Mouse (Mus musculus): ENCODE measurements around the gene Lrrc75a. TPM values are rescaled to one million over a fixed set of nuclear protein-coding genes. Genes with fewer than 3 reads are reported as not detected.

Gene Lrrc75a
- polyA plus RNA-seq, 1 experiment = 6.4 TPM

- H3K9me3 ChIP-seq (replicated peaks; ENCODE audit: control insufficient read depth, insufficient read depth, low read length, poor library complexity, severe bottlenecking) = no peaks in the 10 kb centered on the region
- 0 out of 2 replicates have a peak within 1 kb of the TSS, but pooled peaks have one; percentile 20 for H3K9ac ChIP-seq (ENCODE audit: low read depth, poor library complexity, severe bottlenecking)
- no peaks in the 10 kb centered on the region for H3K27me3 ChIP-seq (ENCODE audit: control insufficient read depth, insufficient read depth, low read length, poor library complexity, severe bottlenecking)
- H3K4me1 ChIP-seq (ENCODE audit: control insufficient read depth, insufficient read depth, low read length) = peaks cover 3% of the 10 kb centered on the region
- H3K4me3 ChIP-seq (ENCODE audit: low read depth, low read length) = no peak within 1 kb of the TSS
- no peaks in the 10 kb centered on the region for H3K36me3 ChIP-seq (ENCODE audit: control insufficient read depth, insufficient read depth, low read length, poor library complexity, severe bottlenecking)
- no peak within 1 kb of the TSS for H3K27ac ChIP-seq (ENCODE audit: insufficient read depth, low read length)
- TF ChIP-seq EP300 (IDR thresholded peaks at IDR 0.05; ENCODE audit: insufficient read depth, low read depth, low read length) (no peak), POLR2A (IDR thresholded peaks at IDR 0.05; ENCODE audit: insufficient read depth, low read length) (no peak), CTCF (IDR thresholded peaks at IDR 0.05; ENCODE audit: low read depth, low read length) (no peak)
These were observed 74.2 kb downstream of the Lrrc75a start, which contains the start of gene Trpv2 for GRCm38 (mm10) chr11:62573959-62574702. Trpv2 (plus strand) TSS chr11:62574486.

- Histone ChIP-seq H3K27me3 (ENCODE audit: control insufficient read depth, insufficient read depth, low read length, poor library complexity, severe bottlenecking) (no peaks in the 10 kb centered on the region), H3K4me3 (ENCODE audit: low read depth, low read length) (no peak overlapping the region), H3K36me3 (ENCODE audit: control insufficient read depth, insufficient read depth, low read length, poor library complexity, severe bottlenecking) (no peaks in the 10 kb centered on the region), H3K4me1 (ENCODE audit: control insufficient read depth, insufficient read depth, low read length) (peaks cover 3% of the 10 kb centered on the region), H3K9ac (ENCODE audit: low read depth, poor library complexity, severe bottlenecking) (no peak overlapping the region), H3K9me3 (replicated peaks; ENCODE audit: control insufficient read depth, insufficient read depth, low read length, poor library complexity, severe bottlenecking) (no peaks in the 10 kb centered on the region), H3K27ac (ENCODE audit: insufficient read depth, low read length) (no peak overlapping the region)
- no peak for TF ChIP-seq POLR2A (IDR thresholded peaks at IDR 0.05; ENCODE audit: insufficient read depth, low read length)
- no peak for TF ChIP-seq CTCF (IDR thresholded peaks at IDR 0.05; ENCODE audit: low read depth, low read length)
- no peak for TF ChIP-seq EP300 (IDR thresholded peaks at IDR 0.05; ENCODE audit: insufficient read depth, low read depth, low read length)
These were observed 80.0 kb downstream of the Lrrc75a start for GRCm38 (mm10) chr11:62568300-62568699.

- Histone ChIP-seq H3K4me3 (ENCODE audit: low read depth, low read length) (no peak overlapping the region), H3K27ac (ENCODE audit: insufficient read depth, low read length) (no peak overlapping the region), H3K9me3 (replicated peaks; ENCODE audit: control insufficient read depth, insufficient read depth, low read length, poor library complexity, severe bottlenecking) (no peaks in the 10 kb centered on the region), H3K4me1 (ENCODE audit: control insufficient read depth, insufficient read depth, low read length) (peaks cover 3% of the 10 kb centered on the region), H3K27me3 (ENCODE audit: control insufficient read depth, insufficient read depth, low read length, poor library complexity, severe bottlenecking) (no peaks in the 10 kb centered on the region), H3K36me3 (ENCODE audit: control insufficient read depth, insufficient read depth, low read length, poor library complexity, severe bottlenecking) (no peaks in the 10 kb centered on the region), H3K9ac (ENCODE audit: low read depth, poor library complexity, severe bottlenecking) (no peak overlapping the region)
- TF ChIP-seq CTCF (IDR thresholded peaks at IDR 0.05; ENCODE audit: low read depth, low read length) = no peak
These were observed 82.1 kb downstream of the Lrrc75a start for GRCm38 (mm10) chr11:62566211-62566610.

GRCm38 (mm10) chr11:62565747-62566146, 82.6 kb downstream of the Lrrc75a start:
- Histone ChIP-seq H3K9ac (ENCODE audit: low read depth, poor library complexity, severe bottlenecking) (no peak overlapping the region), H3K36me3 (ENCODE audit: control insufficient read depth, insufficient read depth, low read length, poor library complexity, severe bottlenecking) (no peaks in the 10 kb centered on the region), H3K27ac (ENCODE audit: insufficient read depth, low read length) (no peak overlapping the region), H3K4me3 (ENCODE audit: low read depth, low read length) (no peak overlapping the region), H3K4me1 (ENCODE audit: control insufficient read depth, insufficient read depth, low read length) (peaks cover 3% of the 10 kb centered on the region), H3K27me3 (ENCODE audit: control insufficient read depth, insufficient read depth, low read length, poor library complexity, severe bottlenecking) (no peaks in the 10 kb centered on the region), H3K9me3 (replicated peaks; ENCODE audit: control insufficient read depth, insufficient read depth, low read length, poor library complexity, severe bottlenecking) (no peaks in the 10 kb centered on the region)
- TF ChIP-seq CTCF (IDR thresholded peaks at IDR 0.05; ENCODE audit: low read depth, low read length) (no peak), EP300 (IDR thresholded peaks at IDR 0.05; ENCODE audit: insufficient read depth, low read depth, low read length) (no peak), POLR2A (IDR thresholded peaks at IDR 0.05; ENCODE audit: insufficient read depth, low read length) (no peak)

- Histone ChIP-seq H3K27me3 (ENCODE audit: control insufficient read depth, insufficient read depth, low read length, poor library complexity, severe bottlenecking) (no peaks in the 10 kb centered on the region), H3K9me3 (replicated peaks; ENCODE audit: control insufficient read depth, insufficient read depth, low read length, poor library complexity, severe bottlenecking) (no peaks in the 10 kb centered on the region), H3K4me1 (ENCODE audit: control insufficient read depth, insufficient read depth, low read length) (peaks cover 3% of the 10 kb centered on the region), H3K36me3 (ENCODE audit: control insufficient read depth, insufficient read depth, low read length, poor library complexity, severe bottlenecking) (no peaks in the 10 kb centered on the region), H3K27ac (ENCODE audit: insufficient read depth, low read length) (no peak overlapping the region), H3K4me3 (ENCODE audit: low read depth, low read length) (no peak overlapping the region), H3K9ac (ENCODE audit: low read depth, poor library complexity, severe bottlenecking) (no peak overlapping the region)
- no peak for TF ChIP-seq CTCF (IDR thresholded peaks at IDR 0.05; ENCODE audit: low read depth, low read length)
- TF ChIP-seq POLR2A (IDR thresholded peaks at IDR 0.05; ENCODE audit: insufficient read depth, low read length) = no peak
- no peak for TF ChIP-seq EP300 (IDR thresholded peaks at IDR 0.05; ENCODE audit: insufficient read depth, low read depth, low read length)
These were observed 84.7 kb downstream of the Lrrc75a start for GRCm38 (mm10) chr11:62563590-62563989.

GRCm38 (mm10) chr11:62560463-62561016, 87.8 kb downstream of the Lrrc75a start:
- no peaks in the 10 kb centered on the region for H3K9me3 ChIP-seq (replicated peaks; ENCODE audit: control insufficient read depth, insufficient read depth, low read length, poor library complexity, severe bottlenecking)
- H3K4me3 ChIP-seq (ENCODE audit: low read depth, low read length) = peak overlapping the region; percentile 45
- TF ChIP-seq CTCF (IDR thresholded peaks at IDR 0.05; ENCODE audit: low read depth, low read length) = no peak
- TF ChIP-seq POLR2A (IDR thresholded peaks at IDR 0.05; ENCODE audit: insufficient read depth, low read length) = no peak
- TF ChIP-seq EP300 (IDR thresholded peaks at IDR 0.05; ENCODE audit: insufficient read depth, low read depth, low read length) = no peak
- H3K4me1 ChIP-seq (ENCODE audit: control insufficient read depth, insufficient read depth, low read length) = no peaks in the 10 kb centered on the region
- no peaks in the 10 kb centered on the region for H3K27me3 ChIP-seq (ENCODE audit: control insufficient read depth, insufficient read depth, low read length, poor library complexity, severe bottlenecking)
- H3K36me3 ChIP-seq (ENCODE audit: control insufficient read depth, insufficient read depth, low read length, poor library complexity, severe bottlenecking) = no peaks in the 10 kb centered on the region
- H3K27ac ChIP-seq (ENCODE audit: insufficient read depth, low read length) = no peak overlapping the region
- H3K9ac ChIP-seq (ENCODE audit: low read depth, poor library complexity, severe bottlenecking) = peak overlapping the region; percentile 2; the same call in 1 of the 2 replicates

All from ES-Bruce4 (cell line).